Mouse (Mus musculus) heart, embryonic 15.5 days (tissue): ENCODE measurements around the gene Zbtb39. TPM values are rescaled to one million over a fixed set of nuclear protein-coding genes. Genes with fewer than 3 reads are reported as not detected.
A peak's percentile ranks its signal among the peaks of the same experiment; 100 is the strongest.

Experiments used
- ATAC-seq: fragments of 200-750 bp; cut with Nextera tagmentation; replicated peaks from 2 replicates; pipeline ENCODE4 v1.8.0; 2017; ENCODE audit warnings: low read depth, moderate TSS enrichment; ENCODE audit not compliant: insufficient number of reproducible peaks, insufficient read depth, low FRiP score
- H3K27ac ChIP-seq: fragments of 300-500 bp; sonication (generic); 2 replicates; pipeline ENCODE4 v1.5.1; 2015; ENCODE audit warnings: mild to moderate bottlenecking, inconsistent platforms
- H3K27me3 ChIP-seq: fragments of 300-500 bp; sonication (generic); 2 replicates; pipeline ENCODE4 v1.6.1; 2015; ENCODE audit warnings: inconsistent platforms
- H3K36me3 ChIP-seq: fragments of 300-500 bp; sonication (generic); 2 replicates; pipeline ENCODE4 v1.6.1; 2015; ENCODE audit warnings: mild to moderate bottlenecking, inconsistent platforms
- H3K4me1 ChIP-seq: fragments of 300-500 bp; sonication (generic); replicated peaks from 2 replicates; pipeline ENCODE4 v1.6.1; 2015; ENCODE audit warnings: inconsistent platforms
- H3K4me2 ChIP-seq: fragments of 300-500 bp; sonication (generic); 2 replicates; pipeline ENCODE4 v1.6.1; 2015; ENCODE audit warnings: inconsistent platforms, mild to moderate bottlenecking, moderate library complexity
- H3K4me3 ChIP-seq: fragments of 300-500 bp; sonication (generic); 2 replicates; pipeline ENCODE4 v1.5.1; 2015; ENCODE audit warnings: mild to moderate bottlenecking, inconsistent platforms
- H3K9ac ChIP-seq: fragments of 300-500 bp; sonication (generic); 2 replicates; pipeline ENCODE4 v1.6.1; 2015; ENCODE audit warnings: mild to moderate bottlenecking, inconsistent platforms
- H3K9me3 ChIP-seq: fragments of 300-500 bp; sonication (generic); replicated peaks from 2 replicates; pipeline ENCODE4 v1.6.1; 2016; ENCODE audit warnings: inconsistent platforms
- WGBS: fragments of 180-500 bp; shearing (Covaris S2); methylation state at CpG from one replicate; pipeline ENCODE4 v1.1.7; 2015; ENCODE audit warnings: mixed read lengths; 5-methylcytosine and 5-hydroxymethylcytosine counted together
- polyA plus RNA-seq: library from polyadenylated mRNA; unstranded; fragments of >200 nt; fragmentation: Nextera tagmentation; extraction: Ambion mirVana; gene quantifications from 2 replicates; pipeline ENCODE4 v1.2.1, GENCODE M21; 2015

The Zbtb39 gene
- polyA plus RNA-seq, 1 experiment from 2014 or later: 1.6 TPM

GRCm38 (mm10) chr10:127737552-127737951, 1.8 kb upstream of the Zbtb39 start:
- H3K9me3 ChIP-seq: no peaks in the 10 kb centered on the region
- no peak overlapping the region for H3K27ac ChIP-seq
- no peaks in the 10 kb centered on the region for H3K27me3 ChIP-seq
- no peak overlapping the region for H3K4me2 ChIP-seq
- no peak overlapping the region for H3K4me3 ChIP-seq
- 23% methylated on average over 2 of the region's 2 CpGs for WGBS
- no peak overlapping the region for H3K9ac ChIP-seq
- H3K36me3 ChIP-seq: peaks cover 12% of the 10 kb centered on the region
- no peak for ATAC-seq
- H3K4me1 ChIP-seq: peaks cover 20% of the 10 kb centered on the region

- no peaks in the 10 kb centered on the region for H3K27me3 ChIP-seq
- H3K4me3 ChIP-seq: peak overlapping the region; percentile 93
- H3K4me2 ChIP-seq: peak overlapping the region; percentile 66
- H3K9me3 ChIP-seq: no peaks in the 10 kb centered on the region
- peaks cover 20% of the 10 kb centered on the region for H3K4me1 ChIP-seq
- H3K36me3 ChIP-seq: peaks cover 19% of the 10 kb centered on the region
- 0 out of 2 replicates have a peak overlapping the region, but pooled peaks have one; percentile 32 for H3K27ac ChIP-seq
- no peak for ATAC-seq
- no peak overlapping the region for H3K9ac ChIP-seq
- 36% methylated on average over 13 of the region's 13 CpGs for whole genome bisulfite sequencing
Observed at GRCm38 (mm10) chr10:127738151-127738882, 1.0 kb upstream of the Zbtb39 start.

GRCm38 (mm10) chr10:127739661-127740161, 373 bp downstream of the Zbtb39 start:
- Histone ChIP-seq H3K4me2 (peak overlapping the region; percentile 66), H3K27ac (peak overlapping the region; percentile 80), H3K9me3 (no peaks in the 10 kb centered on the region), H3K27me3 (no peaks in the 10 kb centered on the region), H3K4me1 (peaks cover 20% of the 10 kb centered on the region), H3K36me3 (peaks cover 32% of the 10 kb centered on the region), H3K4me3 (peak overlapping the region; percentile 93), H3K9ac (peak overlapping the region; percentile 96)
- peak; percentile 64 for ATAC-seq
- WGBS: under 1% methylated on average over 38 of the region's 55 CpGs

GRCm38 (mm10) chr10:127744661-127745060, 5.3 kb downstream of the Zbtb39 start:
- ATAC-seq: no peak
- H3K4me3 ChIP-seq: no peak overlapping the region
- H3K27ac ChIP-seq: no peak overlapping the region
- no peaks in the 10 kb centered on the region for H3K27me3 ChIP-seq
- H3K4me1 ChIP-seq: peaks cover 21% of the 10 kb centered on the region
- H3K36me3 ChIP-seq: peaks cover 37% of the 10 kb centered on the region
- H3K9ac ChIP-seq: no peak overlapping the region
- no peaks in the 10 kb centered on the region for H3K9me3 ChIP-seq
- WGBS: 66% methylated on average over 5 of the region's 5 CpGs
- H3K4me2 ChIP-seq: no peak overlapping the region

GRCm38 (mm10) chr10:127745886-127746285, 6.5 kb downstream of the Zbtb39 start:
- Histone ChIP-seq H3K9me3 (no peaks in the 10 kb centered on the region), H3K27ac (no peak overlapping the region), H3K4me1 (peaks cover 17% of the 10 kb centered on the region), H3K9ac (no peak overlapping the region), H3K36me3 (peaks cover 37% of the 10 kb centered on the region), H3K4me3 (no peak overlapping the region), H3K27me3 (no peaks in the 10 kb centered on the region), H3K4me2 (no peak overlapping the region)
- no peak for ATAC-seq
- 71% methylated on average over 5 of the region's 5 CpGs for WGBS

GRCm38 (mm10) chr10:127747254-127747653, 7.9 kb downstream of the Zbtb39 start:
- Histone ChIP-seq H3K4me3 (no peak overlapping the region), H3K9me3 (no peaks in the 10 kb centered on the region), H3K4me1 (peaks cover 17% of the 10 kb centered on the region), H3K36me3 (peaks cover 28% of the 10 kb centered on the region; the same call in 1 of the 2 replicates), H3K27me3 (no peaks in the 10 kb centered on the region), H3K4me2 (peak overlapping the region; percentile 66; the same call in 1 of the 2 replicates), H3K9ac (no peak overlapping the region), H3K27ac (no peak overlapping the region)
- no peak for ATAC-seq
- WGBS: 80% methylated on average over 8 of the region's 8 CpGs

GRCm38 (mm10) chr10:127748847-127749612, 9.7 kb downstream of the Zbtb39 start:
- peaks cover 17% of the 10 kb centered on the region for H3K4me1 ChIP-seq
- H3K4me3 ChIP-seq: peak overlapping the region; percentile 50
- WGBS: 11% methylated on average over 8 of the region's 8 CpGs
- ATAC-seq: no peak
- H3K36me3 ChIP-seq: peaks cover 11% of the 10 kb centered on the region; the same call in 1 of the 2 replicates
- no peak overlapping the region; the same call in 1 of the 2 replicates for H3K9ac ChIP-seq
- peak overlapping the region; percentile 63 for H3K27ac ChIP-seq
- H3K4me2 ChIP-seq: peak overlapping the region; percentile 66
- H3K9me3 ChIP-seq: no peaks in the 10 kb centered on the region
- no peaks in the 10 kb centered on the region for H3K27me3 ChIP-seq

- Histone ChIP-seq H3K27me3 (no peaks in the 10 kb centered on the region), H3K4me1 (peaks cover 29% of the 10 kb centered on the region), H3K4me2 (peak overlapping the region; percentile 66), H3K27ac (peak overlapping the region; percentile 63), H3K9ac (peak overlapping the region; percentile 40; the same call in 1 of the 2 replicates), H3K9me3 (no peaks in the 10 kb centered on the region), H3K4me3 (peak overlapping the region; percentile 50), H3K36me3 (peaks cover 5% of the 10 kb centered on the region; the same call in 1 of the 2 replicates)
- WGBS: 42% methylated on average over 24 of the region's 24 CpGs
- no peak for ATAC-seq
Observed at GRCm38 (mm10) chr10:127750136-127750777, 10.9 kb downstream of the Zbtb39 start.

- Histone ChIP-seq H3K4me3 (peak within 1 kb of the TSS; percentile 50), H3K4me2 (peak within 1 kb of the TSS; percentile 66), H3K27ac (peak within 1 kb of the TSS; percentile 63), H3K9me3 (no peaks in the 10 kb centered on the region), H3K9ac (peak within 1 kb of the TSS; percentile 40; the same call in 1 of the 2 replicates), H3K4me1 (peaks cover 30% of the 10 kb centered on the region), H3K36me3 (no peaks in the 10 kb centered on the region; the same call in 1 of the 2 replicates), H3K27me3 (no peaks in the 10 kb centered on the region)
- WGBS: 39% methylated on average over 8 of the region's 8 CpGs
- 0 out of 2 replicates have a peak, but pooled peaks have one; percentile 47 for ATAC-seq
Observed at GRCm38 (mm10) chr10:127751548-127751947, 12.2 kb downstream of the Zbtb39 start, which contains the start of gene Gpr182. Gene Gpr182 (minus strand): TSS chr10:127751732.

GRCm38 (mm10) chr10:127754566-127755166, 15.3 kb downstream of the Zbtb39 start:
- peak overlapping the region; percentile 65 for H3K27ac ChIP-seq
- WGBS: 64% methylated on average over 6 of the region's 6 CpGs
- ATAC-seq: no peak; the same call in 1 of the 2 replicates

More at GRCm38 (mm10) chr10:127754566-127755166, 15.3 kb downstream of the Zbtb39 start:
- Histone ChIP-seq H3K27me3 (no peaks in the 10 kb centered on the region), H3K36me3 (no peaks in the 10 kb centered on the region), H3K4me2 (no peak overlapping the region), H3K9ac (no peak overlapping the region), H3K4me3 (no peak overlapping the region), H3K4me1 (peaks cover 18% of the 10 kb centered on the region), H3K9me3 (no peaks in the 10 kb centered on the region)
